Mouse (Mus musculus): ENCODE data around the gene Col27a1. TPM values are rescaled to one million over a fixed set of nuclear protein-coding genes. Genes with fewer than 3 reads are reported as not detected.

The Col27a1 gene
- total RNA-seq (2023), result under 1 TPM; 0.58 to 0.60 TPM

GRCm38 (mm10) chr4:63213907-63214621 lies at the start of gene Col27a1:
Col27a1 (plus strand) TSS chr4:63214004.

DNA sequence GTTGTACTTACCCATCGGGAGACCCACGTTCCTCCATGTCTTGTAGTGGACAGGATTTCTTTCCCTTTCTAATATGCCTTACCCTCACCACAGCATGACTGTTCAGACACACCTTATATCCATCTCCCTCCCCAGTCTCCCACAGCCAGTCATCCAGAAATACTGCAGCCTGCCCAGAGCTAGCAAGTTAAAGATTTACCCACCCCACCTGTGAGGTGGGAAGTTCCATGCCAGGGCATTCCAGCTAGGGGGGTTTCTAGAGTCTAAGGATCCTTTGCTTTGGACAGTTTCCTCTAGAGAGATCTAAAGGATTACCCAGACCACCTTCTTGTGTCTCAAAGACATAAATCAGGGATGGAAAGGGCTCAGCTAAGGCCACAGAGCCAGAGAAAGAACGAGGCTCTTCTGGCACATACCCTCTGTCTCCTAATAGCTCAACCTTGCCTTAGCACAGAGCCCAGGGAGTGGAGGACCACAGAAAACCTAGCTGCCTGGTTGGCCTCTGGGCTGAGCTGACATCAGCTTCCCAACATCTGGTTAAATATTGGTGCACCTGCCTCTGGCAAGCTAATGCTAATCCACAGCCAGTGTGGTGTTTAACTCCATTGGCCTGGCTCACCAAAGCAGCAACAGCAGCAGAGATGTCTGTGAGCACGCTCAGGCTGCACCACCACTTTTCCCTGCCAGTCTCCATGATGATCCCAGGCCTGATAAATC lies 41.7 kb upstream of the Col27a1 start, which contains the start of gene Kif12:
Gene Kif12, minus strand, starts transcription at position 163 of the 717 bp plus-strand sequence.

GRCm38 (mm10) chr4:63344295-63344694 lies 130.5 kb downstream of the Col27a1 start, which contains the start of gene Orm1:
Orm1 (plus strand) TSS chr4:63344560.

DNA sequence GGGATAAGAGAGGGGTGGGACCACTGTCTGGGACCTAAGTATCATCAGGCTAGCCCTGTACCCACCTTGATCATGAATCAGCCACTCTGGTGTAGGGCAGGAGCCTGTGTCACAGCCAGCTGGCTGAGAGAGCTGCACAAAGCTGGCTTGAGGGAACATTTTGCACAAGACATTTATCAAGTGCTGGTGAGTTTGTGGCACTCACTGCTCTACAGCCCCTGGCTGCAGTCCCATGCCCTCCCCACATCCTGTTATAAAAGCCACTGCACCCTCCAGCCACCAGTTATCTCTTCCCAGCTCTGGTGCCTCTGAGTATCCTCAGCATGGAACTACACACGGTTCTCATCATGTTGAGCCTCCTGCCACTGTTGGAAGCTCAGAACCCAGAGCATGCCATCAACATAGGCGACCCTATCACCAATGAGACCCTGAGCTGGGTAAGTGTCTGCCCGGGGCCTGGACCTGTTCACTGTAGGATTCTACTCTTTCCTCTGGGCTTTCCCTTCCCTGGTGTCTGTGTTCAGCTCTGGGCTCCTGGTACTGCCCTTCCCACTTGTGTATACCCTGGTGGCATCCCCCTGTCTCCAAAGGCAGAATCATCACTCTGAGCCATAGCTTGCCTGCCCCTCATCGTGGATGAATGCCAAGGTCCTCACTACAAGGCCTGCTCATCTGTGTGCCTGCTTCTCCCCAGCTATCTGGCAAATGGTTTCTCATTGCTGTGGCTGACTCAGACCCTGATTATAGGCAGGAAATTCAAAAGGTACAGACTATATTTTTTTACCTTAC lies 142.3 kb downstream of the Col27a1 start, which contains the start of gene Orm3:
Gene Orm3, plus strand, starts transcription at position 286 of the 789 bp plus-strand sequence.

DNA sequence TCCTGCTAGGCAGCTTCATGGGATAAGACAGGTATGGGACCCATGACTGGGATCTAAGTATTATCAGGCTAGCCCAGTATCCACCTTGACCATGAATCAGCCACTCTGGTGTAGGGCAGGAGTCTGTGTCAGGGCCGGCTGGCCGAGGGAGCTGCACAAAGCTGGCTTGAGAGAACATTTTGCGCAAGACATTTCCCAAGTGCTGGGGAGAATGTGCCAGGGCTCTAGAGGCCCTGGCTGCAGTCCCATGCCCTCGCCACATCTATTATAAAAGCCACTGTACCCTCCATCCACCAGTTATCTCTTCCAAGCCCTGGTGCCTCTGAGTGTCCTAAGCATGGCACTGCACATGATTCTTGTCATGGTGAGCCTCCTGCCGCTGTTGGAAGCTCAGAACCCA lies 148.3 kb downstream of the Col27a1 start, which contains the start of gene Orm2:
Gene Orm2, plus strand, starts transcription at position 300 of the 400 bp plus-strand sequence.

Other genes starting within 250 kb of the Col27a1 start
- gene Zfp618, start 248.4 kb upstream of the Col27a1 start, total RNA-seq (2023), result under 1 TPM; 0.11 to 0.24 TPM
- not detected for gene Ambp, start 59.2 kb upstream of the Col27a1 start, total RNA-seq (2023)
- gene Kif12, start 41.9 kb upstream of the Col27a1 start, total RNA-seq (2023), result not detected
- 10 to 100 TPM; 27.7 to 36.6 TPM for gene Orm1, start 130.6 kb downstream of the Col27a1 start, total RNA-seq (2023)
- not detected for gene Orm3, start 142.2 kb downstream of the Col27a1 start, total RNA-seq (2023)
- gene Orm2, start 148.4 kb downstream of the Col27a1 start, total RNA-seq (2023), result 1 to 10 TPM in 1 of 2 experiments, under 1 TPM in 1; 0.57 to 2.4 TPM
- gene Akna, start 189.3 kb downstream of the Col27a1 start, total RNA-seq (2023), result 100 to 1,000 TPM; 265 to 278 TPM

Data from neutrophil, adult 59 days (primary cell).